Mouse (Mus musculus): ENCODE data around the gene Gm13694. TPM values are rescaled to one million over a fixed set of nuclear protein-coding genes. Genes with fewer than 3 reads are reported as not detected.
"Not testable (repeated sequence)": the region's sequence is repeated elsewhere in the genome, so short reads cannot be mapped to it uniquely, and the experiment has no call there.

The Gm13694 gene
- 1 to 10 TPM; 1.3 to 1.4 TPM for total RNA-seq (2021)

DNA sequence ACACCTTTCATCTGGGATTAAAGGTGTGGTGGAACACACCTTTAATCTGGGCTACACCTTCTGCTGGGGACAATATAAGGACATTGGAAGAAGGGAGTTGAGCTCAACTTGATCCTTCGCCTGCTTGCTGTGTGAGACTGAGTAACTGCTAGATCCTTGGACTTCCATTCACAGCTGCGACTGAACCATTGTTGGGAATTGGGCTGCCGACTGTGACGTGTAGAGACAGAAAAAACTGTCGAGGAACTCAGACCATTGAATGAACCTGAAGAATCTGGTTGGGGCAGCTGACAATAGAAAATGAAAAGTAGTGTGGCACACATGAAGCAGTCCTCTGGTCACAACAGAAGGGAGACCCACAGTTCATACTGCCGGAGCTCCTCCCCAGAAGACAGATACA lies at the start of gene Gm13694:
Gene Gm13694 (plus strand): TSS at position 301 of the 400 bp plus-strand sequence.
- intact Hi-C loops (cut with DNase I); DNase-seq (ENCODE audit: low spot score in 2 of 2): not testable (repeated sequence)

GRCm38 (mm10) chr2:83929478-83930088 lies 49.1 kb upstream of the Gm13694 start:
- DNase-seq (ENCODE audit: low spot score in 2 of 2) = no peak
- intact Hi-C loops (cut with DNase I) = no loop called here

GRCm38 (mm10) chr2:83940931-83941361 lies 37.8 kb upstream of the Gm13694 start, which contains the start of gene Zswim2:
Gene Zswim2 (minus strand): TSS chr2:83941228.
- intact Hi-C loops (cut with DNase I) = no loop called here
- DNase-seq (ENCODE audit: low spot score in 2 of 2) = peak; percentile 91

GRCm38 (mm10) chr2:83941378-83941777 lies 37.4 kb upstream of the Gm13694 start:
- intact Hi-C loops (cut with DNase I) = no loop called here
- DNase-seq (ENCODE audit: low spot score in 2 of 2) = no peak

- DNase-seq (ENCODE audit: low spot score in 2 of 2) = no peak
- intact Hi-C loops (cut with DNase I) = no loop called here
Observed at GRCm38 (mm10) chr2:83941792-83942191, 36.9 kb upstream of the Gm13694 start.

DNA sequence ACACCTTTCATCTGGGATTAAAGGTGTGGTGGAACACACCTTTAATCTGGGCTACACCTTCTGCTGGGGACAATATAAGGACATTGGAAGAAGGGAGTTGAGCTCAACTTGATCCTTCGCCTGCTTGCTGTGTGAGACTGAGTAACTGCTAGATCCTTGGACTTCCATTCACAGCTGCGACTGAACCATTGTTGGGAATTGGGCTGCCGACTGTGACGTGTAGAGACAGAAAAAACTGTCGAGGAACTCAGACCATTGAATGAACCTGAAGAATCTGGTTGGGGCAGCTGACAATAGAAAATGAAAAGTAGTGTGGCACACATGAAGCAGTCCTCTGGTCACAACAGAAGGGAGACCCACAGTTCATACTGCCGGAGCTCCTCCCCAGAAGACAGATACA lies 23.3 kb upstream of the Gm13694 start, which contains the start of gene Gm13698:
Gene Gm13698 (plus strand): TSS at position 301 of the 400 bp plus-strand sequence.
- DNase-seq (ENCODE audit: low spot score in 2 of 2) = not testable (repeated sequence)

DNA sequence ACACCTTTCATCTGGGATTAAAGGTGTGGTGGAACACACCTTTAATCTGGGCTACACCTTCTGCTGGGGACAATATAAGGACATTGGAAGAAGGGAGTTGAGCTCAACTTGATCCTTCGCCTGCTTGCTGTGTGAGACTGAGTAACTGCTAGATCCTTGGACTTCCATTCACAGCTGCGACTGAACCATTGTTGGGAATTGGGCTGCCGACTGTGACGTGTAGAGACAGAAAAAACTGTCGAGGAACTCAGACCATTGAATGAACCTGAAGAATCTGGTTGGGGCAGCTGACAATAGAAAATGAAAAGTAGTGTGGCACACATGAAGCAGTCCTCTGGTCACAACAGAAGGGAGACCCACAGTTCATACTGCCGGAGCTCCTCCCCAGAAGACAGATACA lies 17.5 kb upstream of the Gm13694 start, which contains the start of gene Gm13693:
Gene Gm13693 (plus strand): TSS at position 301 of the 400 bp plus-strand sequence.
- intact Hi-C loops (cut with DNase I); DNase-seq (ENCODE audit: low spot score in 2 of 2): not testable (repeated sequence)

More for the DNA sequence above, 23.3 kb upstream of the Gm13694 start, which contains the start of gene Gm13698:
- intact Hi-C loops (cut with DNase I) = not testable (repeated sequence)

- intact Hi-C loops (cut with DNase I); DNase-seq (ENCODE audit: low spot score in 2 of 2): not testable (repeated sequence)
Observed at GRCm38 (mm10) chr2:83967013-83967412, 11.7 kb upstream of the Gm13694 start, which contains the start of gene Gm13695. Gene Gm13695 (plus strand): TSS chr2:83967313.

GRCm38 (mm10) chr2:83972823-83973222 lies 5.9 kb upstream of the Gm13694 start, which contains the start of gene Gm13696:
Gene Gm13696 (plus strand): TSS chr2:83973123.
- DNase-seq (ENCODE audit: low spot score in 2 of 2) = not testable (repeated sequence)

DNA sequence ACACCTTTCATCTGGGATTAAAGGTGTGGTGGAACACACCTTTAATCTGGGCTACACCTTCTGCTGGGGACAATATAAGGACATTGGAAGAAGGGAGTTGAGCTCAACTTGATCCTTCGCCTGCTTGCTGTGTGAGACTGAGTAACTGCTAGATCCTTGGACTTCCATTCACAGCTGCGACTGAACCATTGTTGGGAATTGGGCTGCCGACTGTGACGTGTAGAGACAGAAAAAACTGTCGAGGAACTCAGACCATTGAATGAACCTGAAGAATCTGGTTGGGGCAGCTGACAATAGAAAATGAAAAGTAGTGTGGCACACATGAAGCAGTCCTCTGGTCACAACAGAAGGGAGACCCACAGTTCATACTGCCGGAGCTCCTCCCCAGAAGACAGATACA lies 5.7 kb downstream of the Gm13694 start, which contains the start of gene Gm13697:
Gene Gm13697 (plus strand): TSS at position 301 of the 400 bp plus-strand sequence.
- intact Hi-C loops (cut with DNase I); DNase-seq (ENCODE audit: low spot score in 2 of 2): not testable (repeated sequence)

More at GRCm38 (mm10) chr2:83972823-83973222, 5.9 kb upstream of the Gm13694 start, which contains the start of gene Gm13696:
- intact Hi-C loops (cut with DNase I) = not testable (repeated sequence)

DNA sequence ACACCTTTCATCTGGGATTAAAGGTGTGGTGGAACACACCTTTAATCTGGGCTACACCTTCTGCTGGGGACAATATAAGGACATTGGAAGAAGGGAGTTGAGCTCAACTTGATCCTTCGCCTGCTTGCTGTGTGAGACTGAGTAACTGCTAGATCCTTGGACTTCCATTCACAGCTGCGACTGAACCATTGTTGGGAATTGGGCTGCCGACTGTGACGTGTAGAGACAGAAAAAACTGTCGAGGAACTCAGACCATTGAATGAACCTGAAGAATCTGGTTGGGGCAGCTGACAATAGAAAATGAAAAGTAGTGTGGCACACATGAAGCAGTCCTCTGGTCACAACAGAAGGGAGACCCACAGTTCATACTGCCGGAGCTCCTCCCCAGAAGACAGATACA lies 11.5 kb downstream of the Gm13694 start, which contains the start of gene Gm13691:
Gene Gm13691 (plus strand): TSS at position 301 of the 400 bp plus-strand sequence.
- intact Hi-C loops (cut with DNase I) = not testable (repeated sequence)

DNA sequence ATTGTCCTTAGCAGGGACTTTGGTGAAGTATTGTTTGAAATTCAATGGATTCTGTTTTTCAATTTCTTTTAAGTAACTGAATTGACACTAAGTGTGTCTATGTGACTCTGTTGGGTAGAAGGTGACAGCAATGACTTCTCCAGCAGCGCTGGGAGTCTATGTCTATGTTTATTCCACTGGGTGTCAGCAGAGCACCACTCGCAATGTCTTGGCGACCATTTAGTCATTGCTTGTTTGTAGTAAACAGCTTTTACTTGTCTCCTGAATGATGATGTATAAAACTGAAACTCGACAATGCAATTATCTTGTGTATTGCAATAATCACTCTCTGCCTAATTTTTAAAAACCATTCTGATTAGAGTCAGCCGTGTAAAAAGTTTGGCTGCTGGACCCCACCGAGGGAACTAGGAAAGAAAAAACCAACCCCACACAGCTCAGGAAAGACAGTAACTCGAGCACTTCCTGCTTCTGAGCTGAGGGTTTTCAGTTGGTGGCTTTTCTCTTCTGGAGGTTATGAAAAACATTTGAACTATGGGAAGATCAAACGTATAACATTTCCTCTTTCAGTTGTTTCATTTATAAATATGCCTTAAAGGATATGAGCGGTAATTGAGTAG lies 15.0 kb downstream of the Gm13694 start:
- DNase-seq (ENCODE audit: low spot score in 2 of 2); intact Hi-C loops (cut with DNase I): not testable (repeated sequence)

More for the DNA sequence above, 11.5 kb downstream of the Gm13694 start, which contains the start of gene Gm13691:
- DNase-seq (ENCODE audit: low spot score in 2 of 2) = not testable (repeated sequence)

DNA sequence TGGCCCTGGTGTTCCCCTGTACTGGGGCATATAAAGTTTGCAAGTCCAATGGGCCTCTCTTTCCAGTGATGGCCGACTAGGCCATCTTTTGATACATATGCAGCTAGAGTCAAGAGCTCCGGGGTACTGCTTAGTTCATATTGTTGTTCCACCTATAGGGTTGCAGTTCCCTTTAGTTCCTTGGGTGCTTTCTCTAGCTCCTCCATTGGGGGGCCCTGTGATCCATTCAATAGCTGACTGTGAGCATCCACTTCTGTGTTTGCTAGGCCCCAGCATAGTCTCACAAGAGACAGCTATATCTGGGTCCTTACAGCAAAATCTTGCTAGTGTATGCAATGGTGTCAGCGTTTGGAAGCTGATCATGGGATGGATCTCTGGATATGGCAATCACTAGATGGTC lies 15.8 kb downstream of the Gm13694 start:
- DNase-seq (ENCODE audit: low spot score in 2 of 2); intact Hi-C loops (cut with DNase I): not testable (repeated sequence)

DNA sequence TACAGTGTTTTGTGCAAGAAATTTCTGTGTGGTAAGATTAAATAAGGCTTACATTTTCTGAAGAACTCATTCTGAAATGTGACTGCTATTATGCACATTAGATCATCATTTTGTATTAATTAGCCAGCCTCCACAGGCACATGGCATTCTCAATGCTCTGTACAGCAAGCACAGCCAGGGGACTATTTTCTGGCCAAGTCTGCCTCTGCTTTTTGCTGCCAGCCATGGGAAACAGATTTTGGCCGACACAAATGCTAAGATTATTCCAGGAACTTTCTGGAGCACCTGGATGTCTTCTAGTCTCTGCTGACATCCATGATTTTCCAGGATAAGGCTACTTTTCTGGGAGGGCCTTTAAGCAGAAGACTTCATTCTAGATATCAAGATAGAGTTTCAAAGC lies 30.2 kb downstream of the Gm13694 start:
- intact Hi-C loops (cut with DNase I) = no loop called here
- DNase-seq (ENCODE audit: low spot score in 2 of 2) = no peak

GRCm38 (mm10) chr2:84009818-84010217 lies 31.1 kb downstream of the Gm13694 start:
- DNase-seq (ENCODE audit: low spot score in 2 of 2) = no peak
- intact Hi-C loops (cut with DNase I) = no loop called here

DNA sequence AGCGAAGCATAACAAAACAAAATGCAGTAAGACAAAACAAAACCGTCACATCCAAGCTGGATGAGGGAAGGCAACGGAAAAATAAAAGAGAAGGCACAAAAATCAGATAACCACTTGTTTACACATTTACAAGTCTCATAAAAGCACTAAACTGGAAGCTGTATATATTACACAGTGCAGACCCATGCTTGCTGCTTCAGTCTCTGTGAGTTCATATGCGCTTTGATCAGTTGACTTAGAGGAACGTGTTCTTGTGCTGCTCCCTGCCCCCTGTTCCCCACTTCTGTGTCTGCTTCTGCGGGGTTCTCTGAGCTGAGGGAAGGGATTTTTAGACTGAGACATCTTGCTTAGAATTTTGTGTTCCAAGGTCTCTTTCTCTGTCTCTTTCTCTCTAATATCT lies 35.8 kb downstream of the Gm13694 start:
- intact Hi-C loops (cut with DNase I) = no loop called here
- DNase-seq (ENCODE audit: low spot score in 2 of 2) = no peak

DNA sequence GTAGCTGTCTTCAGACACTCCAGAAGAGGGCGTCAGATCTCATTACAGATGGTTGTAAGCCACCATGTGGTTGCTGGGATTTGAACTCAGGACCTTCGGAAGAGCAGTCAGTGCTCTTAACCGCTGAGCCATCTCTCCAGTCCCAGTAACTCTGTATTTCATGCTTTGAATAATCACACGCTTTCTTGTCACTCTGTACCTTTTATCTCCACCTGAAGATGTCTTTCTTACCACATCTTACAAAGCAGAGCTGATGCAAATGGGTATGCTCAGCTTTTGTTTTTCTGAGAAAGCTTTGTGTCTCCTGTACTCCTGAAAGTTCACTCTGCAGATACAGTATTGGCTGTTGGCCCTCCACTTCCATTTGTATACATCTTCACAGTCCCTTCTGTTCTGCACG lies 37.6 kb downstream of the Gm13694 start:
- intact Hi-C loops (cut with DNase I); DNase-seq (ENCODE audit: low spot score in 2 of 2): not testable (repeated sequence)

GRCm38 (mm10) chr2:84018330-84018729 lies 39.6 kb downstream of the Gm13694 start:
- no peak for DNase-seq (ENCODE audit: low spot score in 2 of 2)
- intact Hi-C loops (cut with DNase I) = no loop called here

- intact Hi-C loops (cut with DNase I) = no loop called here
- DNase-seq (ENCODE audit: low spot score in 2 of 2) = no peak
Observed at GRCm38 (mm10) chr2:84019519-84020305, 41.0 kb downstream of the Gm13694 start.

Data from left cerebral cortex, postnatal 36 days (tissue).